Mouse (Mus musculus): ENCODE results near the gene Tmem140.

DNA sequence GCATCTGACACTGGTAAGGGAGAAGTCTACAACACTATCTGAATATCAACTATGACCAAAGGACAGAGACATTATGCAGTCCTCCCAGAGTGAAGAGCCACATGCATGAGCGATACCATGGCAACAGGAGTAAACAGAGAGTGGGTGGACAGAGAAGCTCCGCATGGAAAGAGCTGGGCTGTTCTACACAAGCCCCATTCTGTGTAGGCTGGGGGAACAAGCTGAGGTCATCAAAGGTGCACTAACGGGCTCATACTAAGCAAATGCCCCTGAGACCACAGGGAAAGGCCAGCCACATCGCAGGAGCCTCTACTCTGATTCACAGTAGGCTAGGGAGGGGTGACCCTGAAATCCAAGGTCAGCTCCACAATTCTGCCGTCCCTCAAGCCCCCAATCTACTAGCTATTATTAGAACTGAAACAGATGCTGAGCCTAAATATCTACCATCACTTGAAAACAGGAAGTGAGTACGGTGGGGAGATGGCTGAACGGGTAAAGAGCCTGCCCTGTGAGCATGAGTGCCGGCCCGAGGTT lies 39.0 kb downstream of the Tmem140 start:
- TF ChIP-seq CTCF (IDR thresholded peaks at IDR 0.05; ENCODE audit: low read depth) (no peak), EP300 (IDR thresholded peaks at IDR 0.05; ENCODE audit: low read depth) (no peak)
